Mouse (Mus musculus) ES-E14 (cell line): ENCODE measurements at regions not wholly inside any gene's neighbourhood (a gene's known extent, or its start where the extent isn't known, plus 50 kb on each side); places are given as distances from the start of the nearest gene placed in this dataset.

Experiments
- CHD2 ChIP-seq: IDR thresholded peaks from 2 replicates; pipeline ENCODE4 v1.6.1; 2014; ENCODE audit warnings: mild to moderate bottlenecking, low read depth, low read length, inconsistent platforms
- HCFC1 ChIP-seq: IDR thresholded peaks from 2 replicates; pipeline ENCODE4 v1.6.1; 2012; ENCODE audit warnings: low read length, inconsistent platforms, borderline replicate concordance; ENCODE audit not compliant: insufficient read depth
- MAFK ChIP-seq: IDR thresholded peaks from 2 replicates; pipeline ENCODE4 v1.6.1; 2014; ENCODE audit warnings: mild to moderate bottlenecking, low read depth, low read length, inconsistent platforms; ENCODE audit not compliant: insufficient read depth
- ZC3H11A ChIP-seq: IDR thresholded peaks from 2 replicates; pipeline ENCODE4 v1.6.1; 2012; ENCODE audit warnings: low read depth, mild to moderate bottlenecking, inconsistent platforms, low read length, borderline replicate concordance
- ZNF384 ChIP-seq: IDR thresholded peaks from 2 replicates; pipeline ENCODE4 v1.6.1; 2012; ENCODE audit warnings: low read depth, low read length, inconsistent platforms

DNA sequence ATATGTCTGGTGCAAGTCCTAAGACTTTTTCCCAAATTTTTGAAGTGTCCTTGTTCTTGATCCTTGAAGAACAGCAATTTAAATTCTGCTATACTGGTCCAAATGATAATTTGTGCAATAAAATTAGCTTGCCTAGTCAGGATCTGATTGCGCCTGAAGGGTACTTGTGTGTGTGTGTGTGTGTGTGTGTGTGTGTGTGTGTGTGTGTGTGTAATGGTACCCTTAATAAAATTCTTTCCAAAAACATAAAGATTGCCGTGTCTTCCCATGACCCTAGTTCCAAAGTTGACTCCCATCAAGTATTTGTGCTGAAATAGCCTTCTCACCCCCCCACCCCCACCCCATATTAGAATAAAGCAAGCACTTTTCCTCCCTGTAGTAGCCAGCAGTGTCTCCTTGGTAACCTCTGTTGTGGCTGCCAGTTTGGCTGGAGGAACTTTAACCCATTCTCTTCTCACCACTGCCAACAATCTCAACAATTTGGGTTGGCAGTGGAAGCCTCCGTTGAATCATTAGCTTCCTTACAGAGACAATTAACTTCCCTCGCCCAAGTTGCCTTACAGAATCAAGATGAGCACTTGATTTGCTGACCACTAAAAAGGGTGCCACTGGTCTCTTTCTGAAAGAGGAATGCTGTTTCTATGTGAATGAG, 422.5 kb downstream of the 9430069I07Rik start:
- TF ChIP-seq ZC3H11A (no peak), MAFK (no peak), CHD2 (no peak), HCFC1 (no peak), ZNF384 (no peak)
